Mouse (Mus musculus) olfactory bulb, adult 2 months (tissue): ENCODE results near the gene Erc2. TPM values are rescaled to one million over a fixed set of nuclear protein-coding genes. Genes with fewer than 3 reads are reported as not detected.

Experiments used
- H3K27ac ChIP-seq: fragments of 200-500 bp; 2 replicates; pipeline ENCODE4 v1.5.1; 2012; ENCODE audit warnings: low read depth, low read length; ENCODE audit not compliant: insufficient read depth
- H3K4me1 ChIP-seq: fragments of 200-500 bp; 2 replicates; pipeline ENCODE4 v1.6.1; 2012; ENCODE audit warnings: low read length; ENCODE audit not compliant: control insufficient read depth, insufficient read depth
- H3K4me3 ChIP-seq: fragments of 200-500 bp; 2 replicates; pipeline ENCODE4 v1.5.1; 2012; ENCODE audit warnings: mild to moderate bottlenecking, low read depth, low read length, moderate library complexity; ENCODE audit not compliant: insufficient read depth
- CTCF ChIP-seq: fragments of 200-500 bp; IDR thresholded peaks from 2 replicates; pipeline ENCODE4 v1.5.1; 2012; ENCODE audit warnings: low read depth, mild to moderate bottlenecking, low read length, moderate library complexity; ENCODE audit not compliant: insufficient read depth
- POLR2A ChIP-seq: fragments of 200-500 bp; IDR thresholded peaks from 2 replicates; pipeline ENCODE4 v1.6.1; 2012; ENCODE audit warnings: mild to moderate bottlenecking, low read depth, low read length, moderate library complexity; ENCODE audit not compliant: insufficient read depth
- WGBS: fragments of 180-500 bp; shearing (Covaris S2); methylation state at CpG from one replicate; pipeline ENCODE4 v1.1.7; 2018; 5-methylcytosine and 5-hydroxymethylcytosine counted together
- polyA plus RNA-seq: library from polyadenylated mRNA; stranded (reverse); fragments of >200 nt; gene quantifications from 2 replicates; pipeline ENCODE4 v1.2.4, GENCODE M21; 2012; ENCODE audit warnings: low replicate concordance; ENCODE audit not compliant: missing spikeins, insufficient read depth, insufficient read length

The Erc2 gene
- polyA plus RNA-seq, 1 experiment: not detected

DNA sequence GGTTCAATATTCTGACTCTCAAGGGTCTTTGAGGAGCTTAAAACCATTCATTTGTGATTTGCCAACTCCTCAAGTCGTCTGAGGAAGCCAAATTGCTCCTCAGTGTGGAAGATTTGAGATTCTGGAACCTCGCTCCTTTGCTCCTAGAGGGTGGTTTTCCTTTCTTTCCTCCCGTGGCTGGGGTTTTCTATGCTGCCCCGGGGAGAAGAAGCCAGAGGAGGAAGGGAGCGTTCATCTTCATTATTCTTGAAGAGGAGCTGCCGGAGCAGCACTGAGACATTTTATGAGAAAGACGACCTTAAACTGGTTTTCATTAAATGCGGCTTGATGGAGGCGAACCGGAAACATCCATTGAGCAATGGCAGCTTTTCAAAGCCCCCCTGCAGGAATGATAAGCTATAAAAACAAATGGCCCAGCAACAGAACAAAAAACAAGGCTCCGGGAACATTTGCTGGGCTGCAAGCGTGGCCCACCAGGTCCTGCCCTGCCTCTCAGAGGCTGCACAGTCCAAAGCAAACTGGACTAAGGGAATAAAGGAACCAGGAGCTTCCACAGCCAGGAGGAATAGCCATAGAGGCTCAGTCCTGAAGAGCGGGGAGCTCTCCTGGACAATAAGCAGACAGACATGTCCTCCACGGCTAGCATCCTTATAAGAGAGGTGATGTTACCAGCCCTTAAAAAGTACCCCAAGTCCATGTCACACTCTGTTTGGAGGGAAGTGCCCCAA lies 819.2 kb downstream of the Erc2 start:
- 0 out of 2 replicates have a peak, but pooled peaks cover 4% of the 10 kb centered on the region for H3K4me1 ChIP-seq
- no peak overlapping the region for H3K4me3 ChIP-seq
- TF ChIP-seq POLR2A (no peak), CTCF (no peak)
- H3K27ac ChIP-seq: no peak overlapping the region
- 63% methylated on average over 14 of the region's 14 CpGs for WGBS

- Histone ChIP-seq H3K4me3 (no peak overlapping the region), H3K4me1 (0 out of 2 replicates have a peak, but pooled peaks cover 4% of the 10 kb centered on the region), H3K27ac (no peak overlapping the region)
- 90% methylated on average over 7 of the region's 7 CpGs for WGBS
- TF ChIP-seq POLR2A: no peak
- no peak for TF ChIP-seq CTCF
Observed at GRCm38 (mm10) chr14:28443254-28443944, 821.2 kb downstream of the Erc2 start.

DNA sequence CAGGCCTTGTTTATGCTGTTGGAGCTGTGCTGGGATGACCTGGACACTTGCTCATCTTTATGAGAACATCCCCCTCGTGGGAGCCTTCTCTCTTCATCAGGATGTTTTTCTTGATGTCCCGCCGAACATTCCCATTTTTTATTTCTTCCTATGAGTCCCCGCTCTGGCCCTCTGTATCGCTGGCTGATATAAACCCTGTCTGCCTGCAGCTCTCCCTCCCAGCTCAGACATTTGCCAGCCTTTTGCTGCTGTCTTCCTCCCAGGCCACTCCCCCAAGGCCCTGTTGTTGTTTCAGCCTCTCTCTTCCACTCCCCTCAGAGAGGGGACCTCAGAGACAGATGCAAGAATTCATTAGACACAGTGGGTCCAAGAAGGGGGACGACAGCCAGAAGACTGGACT lies 823.5 kb downstream of the Erc2 start:
- TF ChIP-seq POLR2A: no peak
- TF ChIP-seq CTCF: no peak
- WGBS: 93% methylated on average over 6 of the region's 6 CpGs
- no peak overlapping the region for H3K4me3 ChIP-seq
- H3K4me1 ChIP-seq: 0 out of 2 replicates have a peak, but pooled peaks cover 4% of the 10 kb centered on the region
- no peak overlapping the region for H3K27ac ChIP-seq

- WGBS: 77% methylated on average over 9 of the region's 9 CpGs
- no peak for TF ChIP-seq CTCF
- no peak for TF ChIP-seq POLR2A
- Histone ChIP-seq H3K4me1 (no peaks in the 10 kb centered on the region), H3K4me3 (no peak overlapping the region), H3K27ac (no peak overlapping the region)
Observed at GRCm38 (mm10) chr14:28451771-28452170, 829.5 kb downstream of the Erc2 start.

DNA sequence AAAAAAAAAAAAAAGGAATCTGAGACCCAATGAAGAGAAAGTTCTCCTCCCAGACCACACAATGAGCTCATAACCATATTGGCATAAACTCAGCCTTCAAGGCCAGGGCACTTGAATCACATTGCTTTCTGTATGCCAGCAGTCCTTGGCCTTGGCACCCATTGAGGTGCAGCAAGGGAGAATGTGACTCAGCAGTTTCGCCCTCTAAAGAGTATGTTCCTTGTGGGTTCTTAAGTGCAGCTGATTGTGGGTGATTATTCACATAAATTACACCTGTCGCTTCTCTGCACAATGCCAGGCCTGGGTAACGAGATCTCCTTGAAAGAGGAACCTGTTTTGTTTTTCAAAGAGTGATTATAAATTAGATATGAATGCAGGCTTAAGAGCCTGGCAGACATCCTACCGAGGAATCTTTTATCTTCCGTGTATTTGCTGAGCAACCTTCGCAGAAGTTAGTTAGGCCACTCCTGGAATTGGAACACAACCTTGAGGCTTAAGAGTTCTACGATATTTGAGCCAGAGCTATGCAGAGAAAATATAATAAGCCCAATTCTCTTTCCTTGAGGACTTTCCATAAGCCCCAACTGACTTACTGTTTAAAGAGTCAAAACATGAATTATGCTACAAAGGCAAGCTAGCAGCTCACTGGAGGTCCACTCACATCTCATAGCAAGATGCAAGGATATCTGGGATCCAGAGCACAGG lies 834.3 kb downstream of the Erc2 start:
- Histone ChIP-seq H3K27ac (no peak overlapping the region), H3K4me1 (no peaks in the 10 kb centered on the region), H3K4me3 (no peak overlapping the region)
- 64% methylated on average over 7 of the region's 7 CpGs for WGBS
- TF ChIP-seq POLR2A: no peak

- TF ChIP-seq POLR2A (no peak), CTCF (no peak)
- 79% methylated on average over 3 of the region's 3 CpGs for WGBS
- no peak overlapping the region for H3K4me3 ChIP-seq
- H3K4me1 ChIP-seq: no peaks in the 10 kb centered on the region
- no peak overlapping the region for H3K27ac ChIP-seq
Observed at GRCm38 (mm10) chr14:28457428-28457827, 835.2 kb downstream of the Erc2 start.

GRCm38 (mm10) chr14:28467956-28468355 lies 845.7 kb downstream of the Erc2 start:
- H3K27ac ChIP-seq: no peak overlapping the region
- TF ChIP-seq CTCF (no peak), POLR2A (no peak)
- H3K4me1 ChIP-seq: no peaks in the 10 kb centered on the region; the same call in 1 of the 2 replicates
- no peak overlapping the region for H3K4me3 ChIP-seq
- 54% methylated on average over 5 of the region's 5 CpGs for WGBS

GRCm38 (mm10) chr14:28469696-28470095 lies 847.5 kb downstream of the Erc2 start:
- Histone ChIP-seq H3K4me1 (no peaks in the 10 kb centered on the region; the same call in 1 of the 2 replicates), H3K27ac (no peak overlapping the region), H3K4me3 (no peak overlapping the region)
- TF ChIP-seq CTCF (no peak), POLR2A (no peak)
- WGBS: 82% methylated on average over 4 of the region's 4 CpGs

- Histone ChIP-seq H3K27ac (no peak overlapping the region), H3K4me3 (no peak overlapping the region), H3K4me1 (no peaks in the 10 kb centered on the region; the same call in 1 of the 2 replicates)
- 83% methylated on average over 6 of the region's 6 CpGs for whole genome bisulfite sequencing
- TF ChIP-seq POLR2A (no peak), CTCF (no peak)
Observed at GRCm38 (mm10) chr14:28470212-28470611, 848.0 kb downstream of the Erc2 start.
